Mouse (Mus musculus) kidney, adult 2 months (tissue): ENCODE measurements around the gene Ip6k3.

Experiments
- CTCF ChIP-seq: fragments of 200-500 bp; conservative IDR thresholded peaks from 2 replicates; pipeline ENCODE4 v1.5.1; 2011; ENCODE audit warnings: low read depth, mild to moderate bottlenecking, control low read depth, low read length, moderate library complexity, mixed read lengths; ENCODE audit not compliant: insufficient read depth, insufficient read length
- POLR2A ChIP-seq: fragments of 200-500 bp; IDR thresholded peaks from one replicate; pipeline ENCODE4 v1.6.1; 2011; ENCODE audit warnings: low read depth, low read length, control low read depth

DNA sequence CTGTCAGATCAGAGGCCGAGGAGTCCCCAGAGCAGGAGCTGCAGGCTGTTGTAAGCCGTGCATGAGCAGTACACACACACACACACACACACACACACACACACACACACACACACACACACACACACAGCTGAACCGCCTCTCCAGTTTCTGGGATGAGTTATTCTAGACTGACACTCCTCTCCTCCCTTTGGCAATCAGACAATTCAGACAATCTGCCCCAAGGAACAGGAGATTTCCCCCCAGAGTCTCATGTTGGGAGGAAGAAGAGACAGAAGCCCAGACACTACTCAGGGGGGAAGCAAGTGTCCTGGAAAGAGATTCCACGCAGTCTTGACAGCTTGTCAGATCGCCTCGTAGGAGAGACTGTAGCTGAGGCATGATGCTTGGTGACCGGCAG lies 28.3 kb downstream of the Ip6k3 start:
- no peak for TF ChIP-seq CTCF
- no peak for TF ChIP-seq POLR2A
